Mouse (Mus musculus) frontal cortex, postnatal 25 days (tissue): ENCODE measurements around the gene Prpsap2.

Experiments used
- DNase-seq, 2 experiments: peaks; one replicate each; pipeline ENCODE4 v3.0.0; 2022; ENCODE audit warnings: low spot score in 2 of 2

Gene Prpsap2

GRCm38 (mm10) chr11:61715130-61715529 is 46.8 kb downstream of the Prpsap2 start:
- DNase-seq, result no peak

GRCm38 (mm10) chr11:61714346-61715117 is 47.4 kb downstream of the Prpsap2 start:
- DNase-seq, result peak; percentile 19 to 61

GRCm38 (mm10) chr11:61713157-61713855 is 48.6 kb downstream of the Prpsap2 start:
- DNase-seq, result no peak

- no peak for DNase-seq
Observed at GRCm38 (mm10) chr11:61708928-61709327, 53.0 kb downstream of the Prpsap2 start.

GRCm38 (mm10) chr11:61706232-61706631 is 55.7 kb downstream of the Prpsap2 start:
- no peak for DNase-seq

GRCm38 (mm10) chr11:61705581-61705980 is 56.3 kb downstream of the Prpsap2 start:
- no peak for DNase-seq

- no peak for DNase-seq
Observed at GRCm38 (mm10) chr11:61702494-61702893, 59.4 kb downstream of the Prpsap2 start.

- DNase-seq, result no peak
Observed at GRCm38 (mm10) chr11:61701696-61702095, 60.2 kb downstream of the Prpsap2 start.

- no peak for DNase-seq
Observed at GRCm38 (mm10) chr11:61699933-61700332, 62.0 kb downstream of the Prpsap2 start.

GRCm38 (mm10) chr11:61699460-61699859 is 62.4 kb downstream of the Prpsap2 start:
- DNase-seq, result no peak

- DNase-seq, result no peak
Observed at GRCm38 (mm10) chr11:61698852-61699251, 63.0 kb downstream of the Prpsap2 start.

- DNase-seq, result no peak
Observed at GRCm38 (mm10) chr11:61692996-61693395, 68.9 kb downstream of the Prpsap2 start.

GRCm38 (mm10) chr11:61687595-61687994 is 74.3 kb downstream of the Prpsap2 start:
- DNase-seq, result no peak

GRCm38 (mm10) chr11:61686906-61687453 is 74.9 kb downstream of the Prpsap2 start:
- no peak for DNase-seq

GRCm38 (mm10) chr11:61686141-61686540 is 75.7 kb downstream of the Prpsap2 start:
- DNase-seq, result no peak

- no peak for DNase-seq
Observed at GRCm38 (mm10) chr11:61685119-61685725, 76.7 kb downstream of the Prpsap2 start.

- DNase-seq, result no peak
Observed at GRCm38 (mm10) chr11:61683907-61684731, 77.8 kb downstream of the Prpsap2 start, which contains the start of gene Fam83g. TSS of gene Fam83g (plus strand) at chr11:61684091.
